Mouse (Mus musculus): Measurements from ENCODE around the gene Marveld2.
A peak's percentile ranks its signal among the peaks of the same experiment; 100 is the strongest.

Marveld2 gene

DNA sequence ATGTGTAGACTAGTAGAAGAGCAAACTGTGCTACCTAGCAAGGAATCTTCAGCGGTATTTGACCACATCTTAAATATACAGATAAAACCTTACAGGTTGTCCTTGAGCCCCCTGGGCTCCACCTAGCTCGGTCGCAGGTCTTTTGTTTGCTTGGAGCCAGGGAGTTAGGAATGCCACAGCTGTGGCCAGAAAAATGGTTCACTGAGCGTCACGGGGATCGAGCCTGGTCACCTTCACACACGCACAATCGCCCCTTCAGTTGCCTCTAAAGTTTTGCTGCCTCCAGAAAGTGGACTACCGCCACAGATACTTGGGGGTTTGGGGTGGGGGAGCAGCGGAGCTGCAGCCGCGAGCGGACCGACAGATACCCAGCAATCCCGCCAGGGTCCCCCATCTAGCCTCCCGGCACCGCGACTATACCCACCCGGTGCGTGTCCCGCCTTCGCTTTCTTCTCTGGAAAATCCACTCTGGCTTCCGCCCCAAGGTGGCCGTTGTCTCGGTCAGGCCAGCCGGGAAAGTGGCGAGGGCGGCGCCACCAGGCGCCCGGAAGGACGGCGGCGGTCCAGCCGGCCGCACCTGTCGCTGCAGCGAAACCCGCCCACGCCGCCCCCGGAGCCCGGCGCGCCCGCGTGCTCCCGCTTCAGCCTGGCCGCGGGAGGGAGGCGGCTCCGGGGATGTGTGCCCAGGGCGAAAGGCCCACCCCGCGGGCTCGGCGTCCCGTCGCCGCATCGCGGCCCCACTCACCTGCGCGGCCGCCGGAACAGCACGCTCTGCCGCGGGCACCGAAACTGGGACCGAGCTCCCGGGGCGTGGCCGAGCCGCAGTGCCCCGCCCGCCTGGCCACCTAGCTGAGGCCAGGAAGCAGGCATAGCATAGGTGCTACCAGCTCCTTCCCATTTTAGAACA is at the start of gene Marveld2:
Marveld2 (minus strand) TSS at position 791 of the 907 bp plus-strand sequence.
- peak; percentile 72 for DNase-seq

- peak; percentile 70 for DNase-seq
Observed at GRCm38 (mm10) chr13:100659864-100660456, 43.2 kb upstream of the Marveld2 start.

GRCm38 (mm10) chr13:100658091-100658490 is 41.3 kb upstream of the Marveld2 start:
- DNase-seq = no peak

- no peak for DNase-seq
Observed at GRCm38 (mm10) chr13:100651439-100652186, 34.8 kb upstream of the Marveld2 start, which contains the start of gene Taf9. Gene Taf9, plus strand, starts transcription at chr13:100651579.

DNA sequence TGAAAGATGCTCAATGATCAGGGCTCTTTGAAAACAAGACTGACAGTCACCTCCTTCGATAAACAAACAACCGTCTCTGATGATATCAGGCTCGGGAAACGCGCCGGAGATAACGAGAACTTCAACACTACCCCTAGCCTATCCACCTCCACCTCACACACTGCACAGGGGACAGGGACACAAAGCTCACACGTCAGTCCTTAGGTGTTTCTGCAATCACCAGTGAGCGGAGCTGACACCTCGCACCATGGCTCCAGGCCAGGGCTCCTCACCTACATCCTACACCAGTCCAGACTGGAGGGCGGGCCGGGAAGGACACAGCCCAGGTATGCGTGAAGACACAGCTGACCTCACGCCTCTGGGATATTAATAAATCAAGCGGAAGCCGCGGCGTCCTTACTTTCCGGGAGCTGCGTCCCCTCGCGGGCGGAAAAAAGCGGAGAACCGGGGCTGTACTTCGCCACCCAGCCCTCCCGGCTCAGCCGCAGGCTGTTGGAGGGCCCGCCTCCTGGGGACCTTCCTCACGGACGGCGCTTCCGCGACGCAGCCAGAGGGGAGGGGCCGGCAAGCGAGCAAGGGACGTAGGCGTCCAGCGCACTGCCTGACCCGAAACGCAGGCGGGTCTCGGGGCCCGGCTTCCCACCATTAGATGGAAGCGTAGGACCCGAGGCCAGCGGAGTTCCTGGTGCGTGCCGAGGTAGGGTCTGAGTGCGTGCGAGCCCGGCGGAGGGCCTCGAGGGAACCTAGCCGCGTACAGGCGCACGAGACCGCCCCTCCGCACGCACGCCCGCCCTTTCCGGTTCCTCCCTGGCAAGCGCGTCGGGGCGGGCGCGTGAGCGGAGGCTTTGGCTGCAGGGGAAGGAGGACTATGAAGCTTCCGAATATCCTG is 34.0 kb upstream of the Marveld2 start, which contains the start of the genes Ak6 and Rad17:
Ak6 (plus strand) TSS at position 430 of the 889 bp plus-strand sequence.
Rad17 (minus strand) TSS at position 502 of the 889 bp plus-strand sequence.
- peak; percentile 94 for DNase-seq

- DNase-seq = no peak
Observed at GRCm38 (mm10) chr13:100648223-100648622, 31.5 kb upstream of the Marveld2 start.

GRCm38 (mm10) chr13:100642471-100643209 is 25.9 kb upstream of the Marveld2 start:
- DNase-seq = no peak

- DNase-seq = no peak
Observed at GRCm38 (mm10) chr13:100634106-100634691, 17.4 kb upstream of the Marveld2 start.

GRCm38 (mm10) chr13:100622241-100622640 is 5.5 kb upstream of the Marveld2 start:
- DNase-seq = no peak

GRCm38 (mm10) chr13:100617583-100617982 is 812 bp upstream of the Marveld2 start:
- DNase-seq = no peak

- DNase-seq = peak; percentile 15
Observed at GRCm38 (mm10) chr13:100612903-100613302, 3.9 kb downstream of the Marveld2 start.

DNA sequence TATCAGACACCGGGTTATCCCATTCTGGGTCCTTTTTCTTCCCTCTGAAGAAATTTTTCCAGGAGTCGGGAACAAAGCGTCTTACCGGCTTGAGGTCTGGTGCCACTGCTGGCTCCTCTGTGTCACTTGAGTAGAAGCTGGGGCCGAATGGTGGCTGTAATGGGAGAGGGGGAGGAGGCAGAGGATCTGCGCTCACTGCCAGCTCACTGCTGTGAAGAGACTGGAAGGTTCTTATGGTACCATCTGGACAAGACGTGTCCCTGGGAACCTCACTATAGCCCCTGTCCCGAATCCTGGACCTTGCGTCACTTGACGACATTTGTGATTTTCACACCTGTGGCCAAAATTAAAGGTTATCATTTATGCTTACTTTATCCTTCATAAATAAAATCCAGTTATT is 4.5 kb downstream of the Marveld2 start:
- no peak for DNase-seq

- no peak for DNase-seq
Observed at GRCm38 (mm10) chr13:100611266-100611665, 5.5 kb downstream of the Marveld2 start.

- DNase-seq = no peak
Observed at GRCm38 (mm10) chr13:100607756-100608155, 9.0 kb downstream of the Marveld2 start.

DNA sequence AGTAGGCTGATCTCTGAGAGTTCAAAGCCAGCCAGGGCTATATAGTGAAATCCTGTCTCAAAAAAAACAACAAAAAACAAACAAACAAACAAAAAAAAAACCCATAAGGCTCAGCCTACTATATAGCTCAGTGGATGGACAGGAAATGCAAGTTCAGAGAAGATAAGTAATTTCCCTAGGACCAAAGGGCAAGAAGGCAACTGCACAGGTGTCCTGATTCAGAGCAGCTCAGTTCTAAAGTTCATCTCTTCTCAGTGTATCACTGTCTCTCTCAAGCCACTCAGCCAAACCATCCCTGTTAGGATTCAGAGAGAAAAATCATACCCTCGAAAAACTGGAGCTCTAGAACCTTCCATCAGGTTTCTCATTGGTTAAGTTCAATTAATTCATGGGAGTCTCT is 10.9 kb downstream of the Marveld2 start:
- DNase-seq = no peak

- no peak for DNase-seq
Observed at GRCm38 (mm10) chr13:100603738-100604095, 13.1 kb downstream of the Marveld2 start.

DNA sequence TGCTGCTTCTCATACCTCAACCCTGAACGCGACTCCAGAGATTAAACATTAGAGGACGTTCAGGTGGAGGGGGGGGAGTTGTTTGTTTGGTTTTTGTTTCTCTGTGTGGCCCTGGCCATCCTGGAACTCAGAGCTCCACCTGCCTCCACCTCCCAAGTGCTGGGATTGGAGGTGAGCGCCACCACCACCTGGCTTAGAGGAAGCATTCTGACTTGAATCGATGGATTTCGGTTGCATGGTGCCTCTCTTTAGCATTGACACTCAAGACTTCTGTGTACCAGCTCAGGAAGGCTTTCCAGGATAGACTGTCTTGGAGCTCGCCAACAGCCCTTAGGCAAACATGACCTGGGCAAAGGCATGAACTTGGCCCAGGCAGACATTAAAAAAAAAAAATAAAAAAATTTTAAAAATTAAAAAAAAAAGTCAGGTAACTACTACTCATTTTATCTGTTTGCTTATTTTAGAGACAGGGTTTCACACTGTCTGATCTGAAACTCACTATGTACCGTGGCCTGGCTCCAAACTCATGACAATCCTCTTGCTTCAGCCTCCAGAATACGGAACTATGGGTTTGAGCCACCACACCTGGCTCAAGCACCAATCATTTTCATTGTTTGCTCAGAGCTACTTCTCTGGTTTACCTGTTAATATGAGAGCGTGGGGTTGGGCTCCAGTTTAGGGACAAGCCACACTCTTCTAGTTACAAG is 13.6 kb downstream of the Marveld2 start:
- no peak for DNase-seq

DNA sequence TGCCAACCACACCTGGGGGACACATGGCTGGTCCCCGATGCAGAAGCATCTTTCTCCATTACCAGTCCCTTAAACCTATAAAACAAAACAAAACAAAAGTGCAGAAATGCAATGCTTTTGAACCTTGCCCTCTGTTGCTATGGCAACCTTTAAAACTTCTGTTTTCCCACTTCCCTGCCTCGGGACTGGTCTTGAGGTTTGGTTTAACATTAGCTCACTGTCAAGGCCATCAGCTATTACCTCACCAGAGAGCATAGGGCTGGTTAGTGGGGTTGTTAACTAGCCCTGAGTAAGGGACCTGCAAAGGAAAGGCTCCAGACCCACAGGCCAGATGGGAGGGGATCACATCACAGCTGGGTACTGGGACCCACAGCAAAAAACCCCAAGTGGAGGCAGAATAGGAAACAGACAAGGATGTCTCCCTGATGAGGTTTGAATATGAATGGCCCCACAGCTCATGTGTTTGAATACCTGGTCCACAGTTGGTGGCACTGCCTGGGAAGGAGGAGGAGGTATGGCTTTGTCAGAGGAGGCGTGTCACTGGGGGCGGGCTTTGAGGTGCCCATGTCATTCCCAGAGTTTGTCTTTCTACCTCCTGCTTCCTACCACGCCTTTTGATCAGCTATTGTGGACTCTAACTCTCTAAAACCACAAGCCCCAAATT is 14.4 kb downstream of the Marveld2 start:
- peak; percentile 47 for DNase-seq

DNA sequence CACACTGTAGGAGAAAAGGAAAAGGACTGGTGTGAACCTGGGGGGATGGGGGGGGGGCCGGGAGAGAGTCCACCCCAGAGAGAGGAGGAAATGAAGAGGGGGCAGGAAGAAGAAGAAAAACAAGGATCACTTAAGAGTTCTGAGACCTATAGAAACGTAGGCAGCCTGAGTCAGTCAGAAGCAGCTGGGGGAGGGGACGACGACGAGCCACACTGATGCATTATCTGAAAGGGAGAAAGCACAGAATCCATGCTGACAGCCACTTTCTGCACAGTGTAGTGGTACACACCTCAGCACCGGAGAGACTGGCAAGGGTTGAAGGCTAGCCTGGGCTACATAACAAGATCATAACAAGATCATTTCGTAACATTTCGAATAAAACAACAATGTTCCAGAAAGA is 15.7 kb downstream of the Marveld2 start:
- no peak for DNase-seq

- DNase-seq = no peak
Observed at GRCm38 (mm10) chr13:100600317-100600716, 16.5 kb downstream of the Marveld2 start.
